Mouse (Mus musculus) C2C12 (cell line): ENCODE data around the gene Olfr286. TPM values are rescaled to one million over a fixed set of nuclear protein-coding genes. Genes with fewer than 3 reads are reported as not detected.

Experiments
- H3K27me3 ChIP-seq: one replicate; pipeline ENCODE4 v1.6.1; 2011; ENCODE audit not compliant: control insufficient read depth, insufficient read depth, insufficient read length
- H3K36me3 ChIP-seq: one replicate; pipeline ENCODE4 v1.6.1; 2011; ENCODE audit not compliant: control insufficient read depth, insufficient read depth
- H3K4me3 ChIP-seq: one replicate; pipeline ENCODE4 v1.5.1; 2011; ENCODE audit warnings: mild to moderate bottlenecking, control low read depth; ENCODE audit not compliant: poor library complexity, insufficient read depth, severe bottlenecking
- H3K79me2 ChIP-seq: one replicate; pipeline ENCODE4 v1.6.1; 2011; ENCODE audit not compliant: control insufficient read depth, insufficient read depth
- H3K79me3 ChIP-seq: one replicate; pipeline ENCODE4 v1.6.1; 2011; ENCODE audit warnings: low read depth, control low read depth
- H3ac ChIP-seq: one replicate; pipeline ENCODE3; 2011; ENCODE audit warnings: low read depth; ENCODE audit not compliant: control insufficient read depth, insufficient read length
- CEBPB ChIP-seq: IDR thresholded peaks from one replicate; pipeline ENCODE4 v1.6.1; 2011; ENCODE audit warnings: low read depth, mild to moderate bottlenecking, control low read depth, moderate library complexity
- CTCF ChIP-seq: IDR thresholded peaks from one replicate; pipeline ENCODE4 v1.5.1; 2011; ENCODE audit not compliant: control insufficient read depth, insufficient read depth, insufficient read length
- FOSL1 ChIP-seq: IDR thresholded peaks from one replicate; pipeline ENCODE4 v1.8.0; 2011; ENCODE audit warnings: mild to moderate bottlenecking, low read length; ENCODE audit not compliant: poor library complexity, insufficient read depth, severe bottlenecking
- MAX ChIP-seq: IDR thresholded peaks from one replicate; pipeline ENCODE4 v1.6.1; 2011; ENCODE audit warnings: mild to moderate bottlenecking, control low read depth
- MYOD1 ChIP-seq: IDR thresholded peaks from one replicate; pipeline ENCODE4 v1.6.1; 2011; ENCODE audit warnings: low read depth; ENCODE audit not compliant: control insufficient read depth, insufficient read length
- MYOG ChIP-seq: IDR thresholded peaks from one replicate; pipeline ENCODE4 v1.6.1; 2011; ENCODE audit not compliant: control insufficient read depth, insufficient read length; ENCODE audit errors: extremely low read depth
- USF1 ChIP-seq: IDR thresholded peaks from one replicate; pipeline ENCODE4 v1.6.1; 2011; ENCODE audit warnings: low read depth, mild to moderate bottlenecking, control low read depth, moderate library complexity
- polyA plus RNA-seq: library from polyadenylated mRNA; unstranded; fragments of >200 nt; fragmentation: generic; extraction: Trizol; gene quantifications from one replicate; pipeline ENCODE4 v1.2.1, GENCODE M21; 2012; ENCODE audit warnings: missing spikeins

Olfr286 gene
- polyA plus RNA-seq, 1 experiment: not detected

GRCm38 (mm10) chr15:98225610-98226009 is 8.6 kb downstream of the Olfr286 start:
- peaks cover 29% of the 10 kb centered on the region for H3K27me3 ChIP-seq
- no peak overlapping the region for H3K4me3 ChIP-seq
- no peaks in the 10 kb centered on the region for H3K79me3 ChIP-seq
- no peak overlapping the region for H3ac ChIP-seq
- H3K36me3 ChIP-seq: no peaks in the 10 kb centered on the region
- TF ChIP-seq MAX: no peak
- TF ChIP-seq MYOD1: no peak
- TF ChIP-seq MYOG: no peak
- no peak for TF ChIP-seq CTCF
- TF ChIP-seq CEBPB: no peak
- no peak for TF ChIP-seq FOSL1
- no peak for TF ChIP-seq USF1
- no peaks in the 10 kb centered on the region for H3K79me2 ChIP-seq

DNA sequence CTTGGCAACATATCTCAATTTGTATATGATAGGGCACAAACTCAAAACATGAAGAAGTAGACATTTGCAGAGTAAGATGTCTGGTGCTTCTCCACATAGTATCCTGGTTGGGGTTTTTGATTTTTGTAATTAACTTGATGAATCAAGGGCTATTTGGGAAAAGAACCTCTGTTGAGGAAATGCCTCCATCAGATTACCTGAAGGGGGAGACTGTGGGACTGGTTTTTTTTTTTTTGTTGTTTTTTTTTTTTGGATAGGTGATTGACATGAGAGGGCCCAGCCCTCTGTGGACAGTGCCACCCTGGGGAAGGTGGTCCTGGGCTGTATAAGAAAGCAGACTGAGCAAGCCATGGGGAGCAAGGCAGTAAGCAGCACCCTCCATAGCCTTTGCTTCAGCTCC is 11.9 kb downstream of the Olfr286 start:
- peaks cover 13% of the 10 kb centered on the region for H3K27me3 ChIP-seq
- no peaks in the 10 kb centered on the region for H3K79me2 ChIP-seq
- TF ChIP-seq MYOD1 (no peak), CTCF (no peak), MYOG (no peak), USF1 (no peak), CEBPB (no peak)
- H3ac ChIP-seq: no peak overlapping the region
- H3K4me3 ChIP-seq: no peak overlapping the region
- no peaks in the 10 kb centered on the region for H3K36me3 ChIP-seq
- H3K79me3 ChIP-seq: no peaks in the 10 kb centered on the region

GRCm38 (mm10) chr15:98220877-98221276 is 13.4 kb downstream of the Olfr286 start, which contains the start of the genes Gm44579 and Olfr287:
Gene Gm44579 (minus strand): TSS chr15:98220977.
Gene Olfr287 (minus strand): TSS chr15:98221056.
- Histone ChIP-seq H3ac (no peak within 1 kb of the TSS), H3K4me3 (no peak within 1 kb of the TSS), H3K27me3 (peaks cover 14% of the 10 kb centered on the region), H3K36me3 (no peaks in the 10 kb centered on the region), H3K79me3 (no peaks in the 10 kb centered on the region), H3K79me2 (no peaks in the 10 kb centered on the region)
- TF ChIP-seq CEBPB: no peak
- no peak for TF ChIP-seq USF1
- TF ChIP-seq MYOG: no peak
- no peak for TF ChIP-seq MYOD1
- TF ChIP-seq MAX: no peak
- no peak for TF ChIP-seq CTCF
- TF ChIP-seq FOSL1: no peak

- H3ac ChIP-seq: no peak overlapping the region
- H3K36me3 ChIP-seq: no peaks in the 10 kb centered on the region
- no peak overlapping the region for H3K4me3 ChIP-seq
- TF ChIP-seq CEBPB (no peak), CTCF (no peak), USF1 (no peak), MYOD1 (no peak), FOSL1 (no peak), MYOG (no peak), MAX (no peak)
- no peaks in the 10 kb centered on the region for H3K79me3 ChIP-seq
- no peaks in the 10 kb centered on the region for H3K79me2 ChIP-seq
- H3K27me3 ChIP-seq: peaks cover 18% of the 10 kb centered on the region
These were observed 20.1 kb downstream of the Olfr286 start for GRCm38 (mm10) chr15:98214130-98214529.

- TF ChIP-seq FOSL1 (no peak), CTCF (no peak), USF1 (no peak), CEBPB (no peak)
- no peak overlapping the region for H3ac ChIP-seq
- no peaks in the 10 kb centered on the region for H3K79me2 ChIP-seq
- no peaks in the 10 kb centered on the region for H3K79me3 ChIP-seq
- peaks cover 25% of the 10 kb centered on the region for H3K27me3 ChIP-seq
- H3K36me3 ChIP-seq: no peaks in the 10 kb centered on the region
- H3K4me3 ChIP-seq: no peak overlapping the region
These were observed 20.8 kb downstream of the Olfr286 start for GRCm38 (mm10) chr15:98213336-98213870.

GRCm38 (mm10) chr15:98209676-98210075 is 24.6 kb downstream of the Olfr286 start:
- Histone ChIP-seq H3K79me2 (no peaks in the 10 kb centered on the region), H3K4me3 (no peak overlapping the region), H3K27me3 (peaks cover 36% of the 10 kb centered on the region), H3K36me3 (no peaks in the 10 kb centered on the region), H3ac (no peak overlapping the region), H3K79me3 (no peaks in the 10 kb centered on the region)
- no peak for TF ChIP-seq MAX
- no peak for TF ChIP-seq FOSL1
- TF ChIP-seq USF1: no peak
- no peak for TF ChIP-seq MYOG
- no peak for TF ChIP-seq CTCF
- TF ChIP-seq CEBPB: no peak
- TF ChIP-seq MYOD1: no peak
